Mouse (Mus musculus) neural tube, embryonic 14.5 days (tissue): ENCODE measurements around the gene Nrd1. TPM values are rescaled to one million over a fixed set of nuclear protein-coding genes. Genes with fewer than 3 reads are reported as not detected.

ENCODE experiments used
- ATAC-seq: fragments of 200-750 bp; cut with Nextera tagmentation; 2 replicates; pipeline ENCODE4 v1.8.0; 2017; ENCODE audit warnings: low read depth, mild to moderate bottlenecking, moderate TSS enrichment, moderate library complexity
- H3K27ac ChIP-seq: fragments of 300-500 bp; sonication (generic); 2 replicates; pipeline ENCODE4 v1.5.1; 2014; ENCODE audit warnings: low read depth, mild to moderate bottlenecking, control low read depth, low read length, moderate library complexity, mixed read lengths
- H3K27me3 ChIP-seq: fragments of 300-500 bp; sonication (generic); 2 replicates; pipeline ENCODE4 v1.6.1; 2014; ENCODE audit warnings: low read length; ENCODE audit not compliant: control insufficient read depth, insufficient read depth
- H3K36me3 ChIP-seq: fragments of 300-500 bp; sonication (generic); 2 replicates; pipeline ENCODE4 v1.6.1; 2014; ENCODE audit warnings: low read length, mixed read lengths; ENCODE audit not compliant: control insufficient read depth, insufficient read depth
- H3K4me1 ChIP-seq: fragments of 300-500 bp; sonication (generic); 2 replicates; pipeline ENCODE4 v1.6.1; 2014; ENCODE audit warnings: low read length; ENCODE audit not compliant: control insufficient read depth, insufficient read depth
- H3K4me2 ChIP-seq: fragments of 300-500 bp; sonication (generic); 2 replicates; pipeline ENCODE4 v1.6.1; 2014; ENCODE audit warnings: mild to moderate bottlenecking, low read depth, low read length, control low read depth
- H3K4me3 ChIP-seq: fragments of 300-500 bp; sonication (generic); 2 replicates; pipeline ENCODE4 v1.5.1; 2014; ENCODE audit warnings: low read depth, low read length, control low read depth, mixed read lengths
- H3K9ac ChIP-seq: fragments of 300-500 bp; sonication (generic); replicated peaks from 2 replicates; pipeline ENCODE4 v1.6.1; 2014; ENCODE audit warnings: low read depth, mild to moderate bottlenecking, control low read depth, low read length, mixed read lengths
- H3K9me3 ChIP-seq: fragments of 300-500 bp; sonication (generic); 2 replicates; pipeline ENCODE4 v1.6.1; 2016; ENCODE audit warnings: low read length; ENCODE audit not compliant: control insufficient read depth
- WGBS: fragments of 180-500 bp; shearing (Covaris S2); extraction: QIAGEN DNeasy Blood & Tissue Kit; methylation state at CpG from one replicate; pipeline ENCODE4 v1.1.7; 2014; 5-methylcytosine and 5-hydroxymethylcytosine counted together
- polyA plus RNA-seq: library from polyadenylated mRNA; unstranded; fragments of >200 nt; fragmentation: Nextera tagmentation; extraction: Ambion mirVana; gene quantifications from 2 replicates; pipeline ENCODE4 v1.2.1, GENCODE M21; 2014

The Nrd1 gene
- polyA plus RNA-seq, 1 experiment from 2014 or later: 67.4 TPM

GRCm38 (mm10) chr4:108986833-108987472 lies 13.5 kb upstream of the Nrd1 start:
- no peak overlapping the region for H3K4me3 ChIP-seq
- no peaks in the 10 kb centered on the region for H3K4me1 ChIP-seq
- no peaks in the 10 kb centered on the region for H3K27me3 ChIP-seq
- H3K4me2 ChIP-seq: no peak overlapping the region
- no peak overlapping the region for H3K27ac ChIP-seq
- H3K36me3 ChIP-seq: no peaks in the 10 kb centered on the region
- ATAC-seq: no peak
- WGBS: 79% methylated on average over 1 of the region's 1 CpGs
- no peaks in the 10 kb centered on the region for H3K9me3 ChIP-seq
- H3K9ac ChIP-seq: no peak overlapping the region

GRCm38 (mm10) chr4:108987473-108987842 lies 13.0 kb upstream of the Nrd1 start:
- WGBS: 84% methylated on average over 4 of the region's 4 CpGs
- ATAC-seq: no peak

GRCm38 (mm10) chr4:108989430-108989829 lies 11.0 kb upstream of the Nrd1 start:
- WGBS: 79% methylated on average over 2 of the region's 2 CpGs
- Histone ChIP-seq H3K9ac (no peak overlapping the region), H3K4me1 (no peaks in the 10 kb centered on the region), H3K27me3 (no peaks in the 10 kb centered on the region), H3K4me3 (no peak overlapping the region), H3K36me3 (no peaks in the 10 kb centered on the region), H3K27ac (no peak overlapping the region), H3K9me3 (no peaks in the 10 kb centered on the region), H3K4me2 (no peak overlapping the region)
- no peak for ATAC-seq

More at GRCm38 (mm10) chr4:108987473-108987842, 13.0 kb upstream of the Nrd1 start:
- Histone ChIP-seq H3K27me3 (no peaks in the 10 kb centered on the region), H3K4me2 (no peak overlapping the region), H3K9me3 (no peaks in the 10 kb centered on the region), H3K36me3 (no peaks in the 10 kb centered on the region), H3K9ac (no peak overlapping the region), H3K4me3 (no peak overlapping the region), H3K27ac (no peak overlapping the region), H3K4me1 (no peaks in the 10 kb centered on the region)

GRCm38 (mm10) chr4:108990032-108990431 lies 10.4 kb upstream of the Nrd1 start:
- Histone ChIP-seq H3K4me1 (no peaks in the 10 kb centered on the region), H3K4me2 (no peak overlapping the region), H3K36me3 (no peaks in the 10 kb centered on the region), H3K4me3 (no peak overlapping the region), H3K27me3 (no peaks in the 10 kb centered on the region), H3K9me3 (no peaks in the 10 kb centered on the region), H3K9ac (no peak overlapping the region), H3K27ac (no peak overlapping the region)
- no peak for ATAC-seq

GRCm38 (mm10) chr4:108990571-108990970 lies 9.9 kb upstream of the Nrd1 start:
- H3K4me3 ChIP-seq: no peak overlapping the region
- 91% methylated on average over 6 of the region's 6 CpGs for WGBS
- no peaks in the 10 kb centered on the region for H3K27me3 ChIP-seq
- H3K27ac ChIP-seq: no peak overlapping the region
- H3K4me1 ChIP-seq: no peaks in the 10 kb centered on the region
- H3K9me3 ChIP-seq: no peaks in the 10 kb centered on the region
- no peak for ATAC-seq
- H3K4me2 ChIP-seq: no peak overlapping the region
- no peak overlapping the region for H3K9ac ChIP-seq
- H3K36me3 ChIP-seq: no peaks in the 10 kb centered on the region

- Histone ChIP-seq H3K9ac (no peak overlapping the region), H3K4me2 (no peak overlapping the region), H3K9me3 (no peaks in the 10 kb centered on the region), H3K4me1 (no peaks in the 10 kb centered on the region), H3K4me3 (no peak overlapping the region), H3K36me3 (no peaks in the 10 kb centered on the region), H3K27me3 (no peaks in the 10 kb centered on the region), H3K27ac (no peak overlapping the region)
- ATAC-seq: no peak
These were observed 8.6 kb upstream of the Nrd1 start for GRCm38 (mm10) chr4:108991811-108992210.

- Histone ChIP-seq H3K4me1 (no peaks in the 10 kb centered on the region), H3K4me2 (no peak overlapping the region), H3K9me3 (no peaks in the 10 kb centered on the region), H3K9ac (no peak overlapping the region), H3K27me3 (no peaks in the 10 kb centered on the region), H3K27ac (no peak overlapping the region), H3K36me3 (no peaks in the 10 kb centered on the region), H3K4me3 (no peak overlapping the region)
- WGBS: 50% methylated on average over 2 of the region's 2 CpGs
- ATAC-seq: no peak
These were observed 7.5 kb upstream of the Nrd1 start for GRCm38 (mm10) chr4:108992978-108993377.

GRCm38 (mm10) chr4:109000961-109001360 lies 506 bp downstream of the Nrd1 start:
- Histone ChIP-seq H3K27me3 (no peaks in the 10 kb centered on the region), H3K9me3 (no peaks in the 10 kb centered on the region), H3K4me1 (peaks cover 15% of the 10 kb centered on the region), H3K4me3 (peak overlapping the region; percentile 70), H3K9ac (peak overlapping the region; percentile 83), H3K4me2 (peak overlapping the region; percentile 83), H3K27ac (peak overlapping the region; percentile 82), H3K36me3 (no peaks in the 10 kb centered on the region)
- under 1% methylated on average over 18 of the region's 18 CpGs for WGBS
- ATAC-seq: peak; percentile 28; the same call in 1 of the 2 replicates

GRCm38 (mm10) chr4:109008046-109008445 lies 7.6 kb downstream of the Nrd1 start:
- no peaks in the 10 kb centered on the region; the same call in 1 of the 2 replicates for H3K4me1 ChIP-seq
- no peak for ATAC-seq
- no peaks in the 10 kb centered on the region for H3K9me3 ChIP-seq
- no peak overlapping the region for H3K27ac ChIP-seq
- H3K9ac ChIP-seq: no peak overlapping the region
- H3K4me2 ChIP-seq: no peak overlapping the region
- no peaks in the 10 kb centered on the region for H3K27me3 ChIP-seq
- WGBS: 86% methylated on average over 1 of the region's 1 CpGs
- no peaks in the 10 kb centered on the region for H3K36me3 ChIP-seq
- H3K4me3 ChIP-seq: no peak overlapping the region
